Mouse (Mus musculus) cerebellum, adult 11-12 months (tissue): ENCODE measurements around the gene Zfp503.

Experiments
- DNase-seq: peaks from one replicate; pipeline ENCODE4 v3.0.0; 2022

Zfp503 gene

DNA sequence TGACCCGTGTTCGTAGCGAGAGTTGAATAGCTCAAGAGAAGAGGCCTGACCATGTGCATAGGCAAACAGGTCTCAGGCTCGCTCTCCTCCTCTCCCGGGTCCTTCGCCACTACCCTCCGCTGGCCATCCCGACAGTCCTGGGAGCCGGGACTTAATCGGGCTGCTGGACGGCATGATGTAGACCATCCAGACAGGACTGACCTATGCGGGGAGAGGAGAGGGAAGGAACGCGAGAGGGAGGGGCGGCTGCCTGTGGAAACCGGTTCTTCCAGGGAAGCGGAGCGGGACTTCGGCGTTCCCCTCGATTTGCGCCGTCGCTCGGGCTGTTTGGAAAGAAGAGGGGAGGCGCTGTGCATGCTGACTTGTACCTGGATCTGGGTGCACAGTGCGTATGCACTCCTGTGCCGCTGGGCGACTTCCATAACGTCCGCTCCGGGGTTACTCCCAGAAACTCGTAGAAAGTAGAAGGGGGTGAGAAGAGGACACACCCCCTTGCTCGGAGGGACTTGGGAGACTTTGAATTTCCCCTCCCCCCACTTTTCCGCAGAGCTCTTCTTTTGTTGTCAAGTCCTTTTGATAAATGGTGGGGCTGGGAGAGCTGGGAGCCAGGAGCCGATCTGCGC is at the start of gene Zfp503:
Gene Zfp503, minus strand, starts transcription at position 311 of the 623 bp plus-strand sequence.
- DNase-seq = no peak

GRCm38 (mm10) chr14:22037498-22038131 is 48.2 kb upstream of the Zfp503 start:
- no peak for DNase-seq

DNA sequence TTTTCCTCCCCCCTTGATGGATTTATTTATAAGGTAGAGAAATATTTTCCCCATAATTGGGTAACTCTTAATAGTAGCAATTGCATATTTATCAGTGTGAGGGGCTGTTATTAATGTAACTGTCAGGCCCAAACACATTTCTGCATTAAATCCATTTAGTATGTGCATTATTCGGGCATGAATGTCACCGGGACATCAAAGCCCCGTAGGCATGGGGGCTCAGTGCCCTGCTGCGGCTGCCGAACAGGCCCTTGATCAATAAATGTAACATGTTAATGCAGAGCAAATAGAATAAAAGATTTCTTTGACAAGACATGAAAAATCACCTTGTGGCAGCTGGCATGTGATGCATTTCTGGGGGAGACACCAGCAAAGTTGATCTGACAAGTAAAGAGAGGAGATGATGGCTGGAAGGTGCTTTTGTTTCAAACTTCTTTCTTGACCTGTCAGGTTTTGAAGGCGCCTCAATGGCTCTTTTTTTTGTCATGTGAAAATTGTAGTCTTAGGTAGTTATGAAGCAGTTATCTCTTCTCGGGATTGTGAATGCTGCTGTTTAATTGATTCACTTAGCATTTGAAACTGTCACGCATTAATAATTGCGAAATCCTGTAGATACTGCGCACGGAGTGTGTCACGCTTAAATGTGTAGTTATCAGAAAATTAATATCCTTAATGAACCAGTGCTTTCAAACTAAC is 47.5 kb upstream of the Zfp503 start:
- no peak for DNase-seq

DNA sequence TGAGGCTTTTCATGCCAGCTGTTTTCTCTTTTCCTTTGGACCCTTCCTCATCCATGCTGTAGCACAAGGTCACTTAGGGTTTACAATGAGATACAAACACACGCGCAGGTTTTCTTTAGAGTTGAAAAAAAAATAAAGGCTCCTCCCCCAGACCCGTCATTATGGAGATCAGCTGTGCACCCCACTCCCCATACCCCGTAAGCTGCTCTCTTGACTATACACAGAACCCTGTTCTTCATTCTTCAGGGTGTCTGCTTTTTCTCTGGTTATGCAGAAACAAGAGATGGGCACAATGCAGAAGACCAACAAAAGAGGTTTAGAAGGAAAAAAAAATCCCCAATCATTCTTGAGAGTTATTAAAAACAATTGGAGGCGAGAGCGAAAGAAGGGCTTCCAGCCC is 46.9 kb upstream of the Zfp503 start:
- DNase-seq = no peak

DNA sequence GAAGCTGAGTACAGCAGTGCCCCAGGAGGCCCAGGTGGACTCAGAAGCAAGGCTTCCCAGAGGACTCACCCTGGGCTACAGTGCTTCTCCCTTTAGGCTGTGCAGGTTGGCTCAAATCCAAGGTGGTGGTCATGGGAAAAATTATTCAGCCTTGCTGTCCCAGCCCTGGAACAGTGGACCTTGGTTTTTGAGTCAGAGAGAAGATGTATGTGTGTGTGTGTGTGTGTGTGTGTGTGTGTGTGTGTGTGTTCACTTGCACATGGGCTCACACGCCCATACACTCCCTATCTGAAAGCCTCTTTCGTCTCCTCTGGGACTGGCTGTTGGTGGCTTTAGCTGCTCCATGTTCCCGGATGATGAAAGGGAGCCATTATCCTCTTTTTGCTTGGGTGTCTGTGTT is 46.5 kb upstream of the Zfp503 start:
- DNase-seq = no peak

DNA sequence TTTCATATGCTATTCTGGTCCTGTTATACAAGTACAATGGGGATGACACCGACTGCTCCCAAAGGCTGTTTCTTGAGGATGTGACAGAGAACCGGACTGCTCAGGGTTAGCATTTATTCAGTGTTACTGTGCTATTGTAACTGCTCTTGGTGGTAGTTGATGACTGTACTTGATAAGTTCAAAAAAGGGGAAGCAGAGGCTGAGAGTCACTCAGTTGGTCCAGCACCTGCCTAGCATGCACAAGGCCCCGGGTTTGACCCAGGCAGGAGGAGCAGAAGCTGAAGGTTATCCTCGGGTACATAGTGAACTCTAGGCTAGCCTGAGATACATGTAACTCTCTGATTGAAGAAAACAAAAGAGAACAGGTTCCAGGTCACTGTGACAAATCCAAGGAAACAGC is 34.1 kb upstream of the Zfp503 start:
- no peak for DNase-seq

DNA sequence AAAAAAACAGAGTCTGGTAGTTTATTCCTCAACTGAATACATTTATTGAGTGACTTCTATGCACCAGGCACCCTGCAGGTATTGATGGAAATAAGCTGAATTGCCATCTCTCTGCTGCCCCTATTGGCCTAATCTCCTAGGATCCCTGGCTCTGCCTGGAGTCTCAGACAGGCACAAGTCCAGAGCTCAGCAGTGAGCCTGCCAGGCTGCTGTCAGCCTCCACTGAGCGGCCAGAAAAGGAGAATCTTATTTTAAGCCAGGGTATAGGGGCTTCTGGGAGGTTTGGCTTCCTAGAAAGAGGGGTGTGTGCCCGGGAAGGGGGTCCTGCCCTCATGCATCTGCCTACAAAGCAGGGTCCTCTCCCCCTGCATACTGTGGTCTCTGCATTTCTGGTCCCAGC is 31.5 kb upstream of the Zfp503 start:
- DNase-seq = peak; percentile 11

GRCm38 (mm10) chr14:22019949-22020845 is 30.8 kb upstream of the Zfp503 start:
- DNase-seq = no peak

- peak; percentile 6 for DNase-seq
Observed at GRCm38 (mm10) chr14:22019252-22019948, 30.0 kb upstream of the Zfp503 start, which contains the start of gene Lrmda. Lrmda (plus strand) TSS chr14:22019712.

- no peak for DNase-seq
Observed at GRCm38 (mm10) chr14:22017011-22017410, 27.6 kb upstream of the Zfp503 start.

GRCm38 (mm10) chr14:22014781-22015180 is 25.4 kb upstream of the Zfp503 start:
- no peak for DNase-seq

- no peak for DNase-seq
Observed at GRCm38 (mm10) chr14:22014315-22014714, 24.9 kb upstream of the Zfp503 start.

- no peak for DNase-seq
Observed at GRCm38 (mm10) chr14:22007006-22007405, 17.6 kb upstream of the Zfp503 start.

- no peak for DNase-seq
Observed at GRCm38 (mm10) chr14:22004943-22005342, 15.5 kb upstream of the Zfp503 start.

GRCm38 (mm10) chr14:22003631-22004030 is 14.2 kb upstream of the Zfp503 start:
- DNase-seq = no peak

DNA sequence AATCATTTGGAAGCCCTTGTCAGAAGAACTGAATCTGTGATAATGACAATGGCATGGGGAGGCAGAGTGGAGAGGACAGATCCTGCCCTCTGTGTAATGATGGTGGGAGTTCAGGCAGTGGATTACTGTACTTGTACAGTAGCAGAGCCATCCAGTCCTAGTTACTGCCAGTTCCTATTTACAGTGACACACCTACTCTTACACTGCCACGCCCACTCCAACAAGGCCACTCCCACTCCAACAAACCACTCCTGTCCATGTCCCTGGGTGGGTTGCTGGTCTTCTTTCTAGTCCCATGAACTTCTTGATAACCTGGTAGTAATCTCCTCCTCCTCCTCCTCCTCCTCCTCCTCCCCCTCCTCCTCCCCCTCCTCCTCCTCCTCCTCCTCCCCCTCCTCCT is 13.8 kb upstream of the Zfp503 start:
- no peak for DNase-seq

DNA sequence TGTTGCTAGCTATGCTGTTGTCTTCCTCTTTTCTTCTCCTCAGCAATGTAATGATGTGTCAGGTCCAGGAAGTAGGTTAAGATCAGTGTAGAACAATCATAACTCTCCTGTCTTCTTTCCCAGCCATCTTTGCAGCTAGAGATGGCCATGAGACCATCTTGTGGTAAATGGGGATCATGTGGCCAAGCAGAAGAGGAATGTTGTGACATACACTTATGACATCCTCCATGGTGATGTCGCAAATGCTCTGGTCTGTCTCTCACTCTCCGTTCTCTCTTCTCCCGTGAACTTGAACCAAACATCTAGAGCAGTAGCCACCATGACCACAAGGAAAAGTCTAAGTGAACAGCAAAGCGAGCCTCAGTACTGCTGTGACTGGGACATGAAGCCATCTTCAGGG is 10.2 kb upstream of the Zfp503 start:
- no peak for DNase-seq

- no peak for DNase-seq
Observed at GRCm38 (mm10) chr14:21995031-21995754, 5.8 kb upstream of the Zfp503 start.

DNA sequence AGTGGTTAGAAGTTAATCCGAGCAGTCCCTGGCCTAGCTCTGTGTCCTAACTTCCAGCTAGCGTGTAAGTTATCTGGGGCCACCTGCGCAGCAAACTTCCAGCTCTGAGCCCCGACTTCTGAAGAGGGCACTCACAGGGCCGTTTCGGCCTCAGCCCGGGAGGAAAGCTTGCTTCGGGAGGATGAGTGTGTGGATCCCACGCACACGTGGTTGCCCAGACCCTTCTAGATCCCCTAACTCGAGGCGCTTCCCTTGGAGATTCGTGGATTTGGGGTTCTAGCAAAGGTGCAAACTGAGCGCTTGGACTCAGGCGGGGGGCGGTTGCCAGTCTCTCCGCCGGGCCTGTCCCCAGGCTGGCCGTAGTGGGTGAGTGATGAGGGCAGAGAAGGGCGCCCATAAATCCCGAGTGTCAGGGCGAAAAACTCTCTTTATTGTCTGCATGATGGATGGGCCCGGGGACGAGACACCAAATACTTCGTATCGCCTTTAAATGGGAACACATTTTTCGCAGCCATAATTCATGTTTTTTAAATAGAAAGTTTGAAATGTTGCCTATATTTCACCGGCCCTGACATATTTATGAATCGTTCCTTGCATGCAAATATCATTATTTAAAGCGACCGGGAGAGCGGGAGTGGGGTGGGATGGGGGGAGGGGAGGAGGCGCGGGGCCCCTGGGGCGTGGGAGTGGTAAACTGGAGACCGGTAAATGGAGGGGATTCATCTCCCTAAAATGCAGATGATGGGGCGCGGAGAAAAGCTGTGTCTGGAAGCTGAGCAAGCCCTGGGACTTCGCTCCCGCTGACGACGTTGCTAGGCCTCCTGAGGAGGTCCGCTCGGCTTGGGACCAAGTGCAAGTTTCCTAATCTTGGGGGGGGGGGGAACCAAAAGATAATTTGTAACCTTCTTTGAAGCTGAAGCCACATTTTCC is 4.9 kb upstream of the Zfp503 start:
- no peak for DNase-seq

- no peak for DNase-seq
Observed at GRCm38 (mm10) chr14:21993251-21994060, 4.1 kb upstream of the Zfp503 start.
